Mouse (Mus musculus): ENCODE measurements around the gene Bcl2l10. TPM values are rescaled to one million over a fixed set of nuclear protein-coding genes. Genes with fewer than 3 reads are reported as not detected.

Bcl2l10 gene
- polyA plus RNA-seq, 1 experiment from 2014 or later: not detected

DNA sequence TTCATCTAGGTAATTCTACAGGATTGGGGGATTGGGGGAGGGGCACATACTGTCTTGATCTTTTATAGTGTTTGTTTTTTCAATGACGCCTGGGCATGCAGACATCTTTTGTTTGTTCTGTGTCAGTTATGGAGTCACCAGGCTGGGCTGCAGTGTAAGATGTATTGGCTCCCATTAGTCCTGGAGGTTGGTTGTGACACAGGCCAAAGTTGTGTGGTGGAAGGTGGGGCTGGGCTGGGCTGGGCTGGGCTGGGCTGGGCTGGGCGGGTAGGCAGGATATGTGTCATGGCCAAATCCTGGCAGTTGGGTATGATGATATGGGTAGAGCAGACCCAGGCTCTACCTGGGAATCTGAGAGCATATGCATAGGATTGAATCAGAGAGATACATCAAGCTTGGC lies 31.2 kb downstream of the Bcl2l10 start:
- H3K4me1 ChIP-seq: no peaks in the 10 kb centered on the region
- H3K4me2 ChIP-seq (replicated peaks): no peak overlapping the region
- no peaks in the 10 kb centered on the region for H3K9me3 ChIP-seq
- H3K4me3 ChIP-seq: no peak overlapping the region
- ATAC-seq (ENCODE audit: insufficient number of reproducible peaks, insufficient read depth, low FRiP score, low TSS enrichment): no peak
- 83% methylated on average over 2 of the region's 2 CpGs for whole genome bisulfite sequencing
- no peaks in the 10 kb centered on the region for H3K36me3 ChIP-seq
- H3K9ac ChIP-seq: no peak overlapping the region
- H3K27ac ChIP-seq: no peak overlapping the region
- H3K27me3 ChIP-seq: no peaks in the 10 kb centered on the region

DNA sequence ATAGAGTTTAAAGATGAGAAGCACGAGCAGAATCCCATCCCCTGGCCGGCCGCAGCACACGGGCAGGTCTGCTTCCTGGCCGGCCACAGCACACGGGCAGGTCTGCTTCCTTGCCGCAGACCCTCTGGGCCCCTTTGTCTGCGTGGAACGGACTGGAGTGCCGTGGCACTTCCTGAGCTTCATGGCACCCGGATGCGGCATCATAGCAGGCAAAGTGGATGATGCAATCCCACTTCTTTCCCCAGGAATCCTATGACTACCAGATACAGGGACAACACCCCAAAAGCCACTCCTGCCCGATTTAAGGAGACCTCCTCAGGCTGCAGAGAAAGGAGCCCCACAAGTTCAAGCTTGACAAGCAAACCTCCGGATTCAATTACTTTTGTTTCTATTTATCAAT lies 35.3 kb downstream of the Bcl2l10 start:
- H3K9me3 ChIP-seq: no peaks in the 10 kb centered on the region
- H3K27ac ChIP-seq: no peak overlapping the region
- WGBS: 90% methylated on average over 14 of the region's 14 CpGs
- H3K9ac ChIP-seq: no peak overlapping the region
- ATAC-seq (ENCODE audit: insufficient number of reproducible peaks, insufficient read depth, low FRiP score, low TSS enrichment): no peak
- H3K4me1 ChIP-seq: no peaks in the 10 kb centered on the region
- H3K36me3 ChIP-seq: peaks cover 16% of the 10 kb centered on the region
- H3K4me3 ChIP-seq: no peak overlapping the region
- no peak overlapping the region for H3K4me2 ChIP-seq (replicated peaks)
- no peaks in the 10 kb centered on the region for H3K27me3 ChIP-seq

DNA sequence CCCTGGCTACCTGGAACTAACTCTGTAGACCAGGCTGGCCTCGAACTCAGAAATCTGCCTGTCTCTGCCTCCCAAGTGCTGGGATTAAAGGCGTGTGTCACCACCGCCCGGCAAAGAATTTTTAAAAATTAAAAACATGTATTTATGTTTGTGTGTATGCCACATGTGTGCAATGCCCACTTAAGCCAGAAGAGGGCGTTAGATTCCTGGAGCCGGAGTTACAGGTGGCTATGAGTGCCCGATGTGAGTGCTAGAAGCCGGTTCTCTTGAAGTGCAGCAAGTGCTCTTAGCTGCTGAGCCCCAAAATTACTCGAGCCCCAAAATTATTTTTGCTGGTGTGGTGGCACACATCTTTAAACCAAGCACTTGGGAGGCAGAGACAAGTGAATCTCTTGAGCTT lies 36.2 kb downstream of the Bcl2l10 start:
- Histone ChIP-seq H3K27me3 (no peaks in the 10 kb centered on the region), H3K36me3 (peaks cover 22% of the 10 kb centered on the region), H3K9ac (no peak overlapping the region), H3K9me3 (no peaks in the 10 kb centered on the region), H3K27ac (no peak overlapping the region), H3K4me2 (replicated peaks) (no peak overlapping the region), H3K4me3 (no peak overlapping the region), H3K4me1 (no peaks in the 10 kb centered on the region)
- 83% methylated on average over 9 of the region's 9 CpGs for WGBS
- ATAC-seq (ENCODE audit: insufficient number of reproducible peaks, insufficient read depth, low FRiP score, low TSS enrichment): no peak

DNA sequence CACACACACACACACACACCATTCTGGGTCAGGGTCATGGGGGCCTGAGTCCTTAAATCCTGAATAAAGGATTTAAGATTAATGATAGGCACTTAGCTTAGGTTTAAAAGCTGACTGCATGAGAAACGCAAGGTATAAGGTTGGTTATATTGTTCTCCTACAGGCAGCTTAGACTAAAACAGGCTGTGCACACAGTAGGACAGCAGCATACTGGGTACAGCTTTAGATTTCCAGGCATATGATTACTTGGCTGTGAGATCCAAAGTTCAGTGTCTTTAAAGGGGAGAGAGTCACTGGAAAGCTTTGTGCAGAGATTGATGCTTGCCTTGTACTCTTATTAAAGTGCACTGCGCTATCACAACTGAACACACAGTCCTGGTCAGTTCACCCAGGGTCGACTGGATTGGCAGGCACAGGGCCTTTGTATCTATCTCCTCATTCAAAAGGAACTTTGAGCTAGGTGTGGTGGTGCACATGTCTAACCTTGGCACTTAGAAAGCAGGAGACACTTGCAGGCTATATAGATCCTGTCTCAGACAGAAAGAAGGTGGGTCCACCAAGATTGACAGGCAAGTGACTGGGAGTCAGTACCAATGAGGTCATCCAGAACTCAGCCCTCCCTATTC lies 36.9 kb downstream of the Bcl2l10 start:
- Histone ChIP-seq H3K4me3 (no peak overlapping the region), H3K27me3 (no peaks in the 10 kb centered on the region), H3K9me3 (no peaks in the 10 kb centered on the region), H3K4me2 (replicated peaks) (no peak overlapping the region), H3K36me3 (peaks cover 29% of the 10 kb centered on the region), H3K27ac (no peak overlapping the region), H3K4me1 (no peaks in the 10 kb centered on the region), H3K9ac (no peak overlapping the region)
- WGBS: 87% methylated on average over 3 of the region's 3 CpGs
- ATAC-seq (ENCODE audit: insufficient number of reproducible peaks, insufficient read depth, low FRiP score, low TSS enrichment): no peak

DNA sequence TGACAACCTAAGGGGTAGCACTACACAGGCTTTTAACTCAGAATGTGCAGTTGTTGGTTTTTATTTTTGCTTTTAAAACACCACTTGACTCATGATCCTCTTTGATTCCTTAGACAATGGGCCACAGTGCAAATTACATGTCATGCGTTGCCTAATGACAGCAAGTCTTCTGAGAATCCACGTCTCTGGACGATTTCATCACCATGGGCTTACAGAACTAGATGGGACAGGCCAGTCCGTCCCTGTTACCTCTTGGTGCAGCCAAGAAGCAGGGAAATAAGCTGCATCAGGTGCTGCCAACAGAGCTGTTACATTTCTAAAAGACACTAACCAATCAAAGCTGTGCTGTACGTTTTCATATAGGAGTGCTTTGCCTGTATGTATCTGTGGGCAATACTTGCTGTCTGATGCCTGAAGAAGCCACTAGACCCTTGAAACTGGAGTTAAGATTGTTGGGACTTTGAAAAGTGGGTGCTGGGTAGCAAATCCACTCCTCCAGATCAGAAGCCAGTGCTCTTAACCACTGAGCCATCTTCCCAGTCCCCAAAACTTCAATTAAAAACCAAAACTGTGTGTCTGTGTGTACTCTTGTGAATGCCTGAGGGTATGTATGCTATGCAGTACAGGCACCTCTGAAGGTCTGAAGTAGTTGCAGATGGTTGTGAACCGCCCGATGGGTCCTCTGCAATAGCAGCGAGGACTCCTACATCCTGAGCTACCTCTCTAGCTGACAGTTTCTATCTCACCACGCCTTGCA lies 37.8 kb downstream of the Bcl2l10 start:
- Histone ChIP-seq H3K9ac (no peak overlapping the region), H3K4me1 (no peaks in the 10 kb centered on the region), H3K27ac (no peak overlapping the region), H3K4me2 (replicated peaks) (no peak overlapping the region), H3K36me3 (peaks cover 36% of the 10 kb centered on the region), H3K4me3 (no peak overlapping the region), H3K27me3 (no peaks in the 10 kb centered on the region), H3K9me3 (no peaks in the 10 kb centered on the region)
- ATAC-seq (ENCODE audit: insufficient number of reproducible peaks, insufficient read depth, low FRiP score, low TSS enrichment): no peak
- WGBS: 85% methylated on average over 9 of the region's 9 CpGs

DNA sequence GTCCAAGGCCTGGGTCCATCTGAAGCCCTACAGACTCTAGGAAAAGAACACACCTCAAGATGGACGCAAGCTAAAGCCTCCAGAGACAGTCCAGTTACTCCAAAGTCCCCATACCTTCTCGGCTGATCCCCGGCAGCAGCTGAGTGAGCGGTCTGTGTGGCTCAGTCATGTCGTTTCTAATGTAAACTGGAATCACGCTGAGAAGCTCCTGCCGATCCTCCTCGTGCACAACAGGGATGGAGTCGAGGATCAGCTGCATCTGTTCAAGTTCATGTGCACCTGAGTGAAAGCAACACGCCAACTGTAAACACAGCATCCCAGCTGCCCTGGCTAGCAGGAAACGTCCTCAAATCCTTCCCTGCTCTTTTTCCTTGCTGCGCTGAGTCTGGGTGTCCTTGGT lies 45.7 kb downstream of the Bcl2l10 start:
- Histone ChIP-seq H3K27ac (no peak overlapping the region), H3K9ac (no peak overlapping the region), H3K4me2 (replicated peaks) (no peak overlapping the region), H3K9me3 (no peaks in the 10 kb centered on the region), H3K4me3 (no peak overlapping the region), H3K27me3 (no peaks in the 10 kb centered on the region), H3K36me3 (peaks cover 90% of the 10 kb centered on the region), H3K4me1 (no peaks in the 10 kb centered on the region)
- no peak for ATAC-seq (ENCODE audit: insufficient number of reproducible peaks, insufficient read depth, low FRiP score, low TSS enrichment)
- WGBS: 84% methylated on average over 12 of the region's 12 CpGs

DNA sequence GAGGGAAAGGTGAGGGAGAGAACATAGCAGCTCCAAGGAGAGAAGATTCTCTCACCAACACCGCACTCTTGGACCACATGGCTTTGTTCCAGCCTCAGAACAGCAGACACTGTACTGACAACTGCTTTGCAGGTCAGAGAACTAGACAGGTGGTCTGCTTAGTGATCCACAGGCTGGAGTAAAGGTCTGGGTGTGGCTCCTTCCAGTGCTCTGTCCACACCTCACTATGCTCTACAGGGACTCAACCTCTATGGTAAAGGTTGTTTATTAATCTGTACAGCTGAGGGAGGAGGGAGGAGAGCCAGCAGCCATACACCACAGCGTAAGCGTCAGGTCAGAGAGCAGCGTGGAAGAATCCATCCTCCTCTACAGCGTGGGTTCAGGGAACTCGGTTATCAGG lies 48.4 kb downstream of the Bcl2l10 start:
- no peak for ATAC-seq (ENCODE audit: insufficient number of reproducible peaks, insufficient read depth, low FRiP score, low TSS enrichment)
- no peak overlapping the region for H3K4me3 ChIP-seq
- no peaks in the 10 kb centered on the region for H3K27me3 ChIP-seq
- H3K4me1 ChIP-seq: no peaks in the 10 kb centered on the region
- H3K36me3 ChIP-seq: peaks cover 69% of the 10 kb centered on the region
- no peak overlapping the region for H3K9ac ChIP-seq
- H3K27ac ChIP-seq: no peak overlapping the region
- no peak overlapping the region for H3K4me2 ChIP-seq (replicated peaks)
- 88% methylated on average over 6 of the region's 6 CpGs for WGBS
- no peaks in the 10 kb centered on the region for H3K9me3 ChIP-seq

DNA sequence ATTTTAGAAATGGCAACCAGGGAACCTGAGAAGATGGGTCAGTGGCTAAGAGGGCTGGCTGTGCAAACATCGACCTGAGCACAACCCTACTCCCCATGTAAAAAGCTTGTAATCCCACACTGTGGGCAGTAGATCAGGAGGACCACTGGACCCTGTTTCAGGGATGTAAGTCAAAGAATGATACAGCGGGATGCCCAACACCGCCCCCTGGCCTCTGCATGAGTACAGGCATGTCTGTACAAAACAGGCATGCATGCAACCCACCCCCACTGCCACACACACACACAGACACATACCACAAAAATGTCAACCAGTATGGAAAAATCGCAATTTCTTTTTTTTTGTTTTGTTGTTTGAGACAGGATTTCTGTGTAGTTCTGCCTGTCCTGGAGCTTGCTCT lies 51.5 kb downstream of the Bcl2l10 start:
- Histone ChIP-seq H3K4me1 (peaks cover 15% of the 10 kb centered on the region), H3K36me3 (peaks cover 43% of the 10 kb centered on the region), H3K9me3 (no peaks in the 10 kb centered on the region), H3K4me3 (no peak overlapping the region), H3K27me3 (no peaks in the 10 kb centered on the region), H3K27ac (no peak overlapping the region), H3K9ac (no peak overlapping the region), H3K4me2 (replicated peaks) (no peak overlapping the region)
- ATAC-seq (ENCODE audit: insufficient number of reproducible peaks, insufficient read depth, low FRiP score, low TSS enrichment): no peak
- WGBS: 88% methylated on average over 4 of the region's 4 CpGs

DNA sequence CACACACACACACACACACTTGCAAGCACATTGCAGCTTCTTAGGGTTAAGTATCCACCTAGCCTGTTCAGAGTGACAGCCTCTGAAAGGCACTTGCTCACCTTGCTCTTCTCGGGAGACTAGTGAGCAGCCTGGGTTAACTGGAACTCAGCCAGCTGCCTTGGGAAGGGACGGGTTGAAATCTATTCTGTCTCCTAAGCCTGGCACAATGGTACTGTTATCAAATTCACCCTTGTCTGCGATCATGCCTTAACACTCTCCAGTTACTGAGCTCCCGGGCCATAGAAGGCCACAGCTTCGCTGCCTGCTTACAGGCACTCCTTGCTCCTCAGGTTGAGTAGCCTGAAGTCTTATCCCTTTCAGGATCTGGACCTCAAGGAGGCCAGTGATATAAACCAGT lies 53.1 kb downstream of the Bcl2l10 start:
- peaks cover 28% of the 10 kb centered on the region for H3K36me3 ChIP-seq
- WGBS: 79% methylated on average over 5 of the region's 5 CpGs
- no peak overlapping the region for H3K4me2 ChIP-seq (replicated peaks)
- H3K27ac ChIP-seq: no peak overlapping the region
- ATAC-seq (ENCODE audit: insufficient number of reproducible peaks, insufficient read depth, low FRiP score, low TSS enrichment): no peak
- no peak overlapping the region for H3K9ac ChIP-seq
- peaks cover 19% of the 10 kb centered on the region for H3K4me1 ChIP-seq
- no peaks in the 10 kb centered on the region for H3K27me3 ChIP-seq
- H3K9me3 ChIP-seq: no peaks in the 10 kb centered on the region
- H3K4me3 ChIP-seq: no peak overlapping the region

Other genes with a start within 250 kb of the Bcl2l10 start
- 0.80 and 1.1 TPM in 2 replicates for gene Myo5c, start 115.7 kb upstream of the Bcl2l10 start, polyA plus RNA-seq (2016; fragmentation: Nextera tagmentation; extraction: Ambion mirVana)
- 31.1 and 33.7 TPM in 2 replicates for gene Gnb5, start 41.5 kb upstream of the Bcl2l10 start, polyA plus RNA-seq (2016; fragmentation: Nextera tagmentation; extraction: Ambion mirVana)
- 97.1 and 100 TPM in 2 replicates for gene Mapk6, start 62.2 kb downstream of the Bcl2l10 start, polyA plus RNA-seq (2016; fragmentation: Nextera tagmentation; extraction: Ambion mirVana)
- gene Leo1, start 93.8 kb downstream of the Bcl2l10 start, polyA plus RNA-seq (2016; fragmentation: Nextera tagmentation; extraction: Ambion mirVana): 52.7 and 53.5 TPM in 2 replicates
- 106 and 110 TPM in 2 replicates for gene Tmod3, start 211.9 kb downstream of the Bcl2l10 start, polyA plus RNA-seq (2016; fragmentation: Nextera tagmentation; extraction: Ambion mirVana)